Mouse (Mus musculus): Measurements from ENCODE around the gene Cryab.

DNA sequence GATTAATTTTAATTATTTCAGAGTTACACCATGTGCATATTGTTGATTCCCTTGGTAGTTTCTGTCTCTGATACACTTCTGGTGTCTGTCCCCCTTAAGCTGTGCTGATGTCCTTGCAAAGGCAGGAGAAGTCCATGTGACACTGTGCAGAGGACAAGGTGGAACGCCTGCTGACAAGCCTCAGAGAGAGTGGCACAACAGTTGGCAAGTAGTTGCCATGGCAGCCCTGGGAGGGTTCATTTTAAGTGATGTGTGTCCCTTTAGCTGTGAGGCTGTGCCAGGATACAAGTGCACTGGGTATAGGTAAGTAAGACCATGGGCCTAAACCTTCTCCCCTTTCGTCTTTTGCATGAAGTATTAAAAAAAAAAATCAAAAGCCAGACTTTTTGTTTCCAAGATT lies 18.9 kb downstream of the Cryab start:
- TF ChIP-seq POLR2A (IDR thresholded peaks at IDR 0.05; ENCODE audit: extremely low read depth, insufficient read depth, low read length) (no peak), CTCF (IDR thresholded peaks at IDR 0.05; ENCODE audit: extremely low read depth, insufficient read depth, low read length) (no peak)
